In genomic region chr5:135877180-135877579, GRCm38 (mm10) we compare ENCODE assay signal across 8 mouse cellular contexts. TPM values are rescaled to one million over a fixed set of nuclear protein-coding genes. Genes with fewer than 3 reads are reported as not detected.
DNase-seq lines count a peak whose midpoint lies in the region; ATAC-seq lines count a peak whose summit lies in the region.

No protein-coding gene starts in this region.

- no peaks in the 10 kb centered on the region for H3K36me3 ChIP-seq in neural tube, embryonic 11.5 days (ENCODE audit: control insufficient read depth, insufficient read depth, low read length)
- H3K36me3 ChIP-seq in hindbrain, embryonic 16.5 days (ENCODE audit: control insufficient read depth, insufficient read depth, low read length), result no peaks in the 10 kb centered on the region
- H3K36me3 ChIP-seq in limb, embryonic 15.5 days, result no peaks in the 10 kb centered on the region
- no peaks in the 10 kb centered on the region for H3K36me3 ChIP-seq in midbrain, embryonic 15.5 days (replicated peaks)

- H3K4me1 ChIP-seq in neural tube, embryonic 11.5 days (ENCODE audit: control insufficient read depth, insufficient read depth, low read length), result no peaks in the 10 kb centered on the region
- H3K4me1 ChIP-seq in hindbrain, embryonic 16.5 days (ENCODE audit: control insufficient read depth, insufficient read depth, low read depth, low read length), result peaks cover 9% of the 10 kb centered on the region
- peaks cover 30% of the 10 kb centered on the region for H3K4me1 ChIP-seq in limb, embryonic 15.5 days
- peaks cover 9% of the 10 kb centered on the region for H3K4me1 ChIP-seq in midbrain, embryonic 15.5 days

- H3K9ac ChIP-seq in neural tube, embryonic 11.5 days (ENCODE audit: low read length), result no peak overlapping the region
- H3K9ac ChIP-seq in hindbrain, embryonic 16.5 days (ENCODE audit: low read depth, low read length), result no peak overlapping the region; the same call in 1 of the 2 replicates
- H3K9ac ChIP-seq in limb, embryonic 15.5 days, result no peak overlapping the region
- H3K9ac ChIP-seq in midbrain, embryonic 15.5 days, result no peak overlapping the region

- no peak overlapping the region for H3K27ac ChIP-seq in neural tube, embryonic 11.5 days (ENCODE audit: low read depth, low read length)
- H3K27ac ChIP-seq in hindbrain, embryonic 16.5 days (ENCODE audit: low read depth, low read length), result no peak overlapping the region
- no peak overlapping the region for H3K27ac ChIP-seq in limb, embryonic 15.5 days
- H3K27ac ChIP-seq in midbrain, embryonic 15.5 days, result peak overlapping the region; percentile 48; the same call in 1 of the 2 replicates

- no peak overlapping the region for H3K4me3 ChIP-seq in neural tube, embryonic 11.5 days (ENCODE audit: low read depth, low read length)
- peak overlapping the region; percentile 37 for H3K4me3 ChIP-seq in hindbrain, embryonic 16.5 days (ENCODE audit: low read length)
- H3K4me3 ChIP-seq in limb, embryonic 15.5 days, result no peak overlapping the region
- peak overlapping the region; percentile 37; the same call in 1 of the 2 replicates for H3K4me3 ChIP-seq in midbrain, embryonic 15.5 days

- 25% methylated on average over 8 of the region's 8 CpGs for WGBS in neural tube, embryonic 11.5 days
- 19% methylated on average over 8 of the region's 8 CpGs for WGBS in hindbrain, embryonic 16.5 days
- WGBS in limb, embryonic 15.5 days, result 16% methylated on average over 8 of the region's 8 CpGs
- WGBS in midbrain, embryonic 15.5 days, result 18% methylated on average over 8 of the region's 8 CpGs

- peaks cover 4% of the 10 kb centered on the region for H3K27me3 ChIP-seq in neural tube, embryonic 11.5 days (ENCODE audit: control insufficient read depth, insufficient read depth, low read length)
- no peaks in the 10 kb centered on the region for H3K27me3 ChIP-seq in hindbrain, embryonic 16.5 days (replicated peaks; ENCODE audit: control insufficient read depth, insufficient read depth, low read length)
- H3K27me3 ChIP-seq in limb, embryonic 15.5 days, result peaks cover 28% of the 10 kb centered on the region
- H3K27me3 ChIP-seq in midbrain, embryonic 15.5 days (replicated peaks), result no peaks in the 10 kb centered on the region

- H3K9me3 ChIP-seq in neural tube, embryonic 11.5 days (ENCODE audit: control insufficient read depth, low read length), result no peaks in the 10 kb centered on the region
- no peaks in the 10 kb centered on the region for H3K9me3 ChIP-seq in hindbrain, embryonic 16.5 days (ENCODE audit: control insufficient read depth, low read length)
- H3K9me3 ChIP-seq in limb, embryonic 15.5 days, result no peaks in the 10 kb centered on the region
- no peaks in the 10 kb centered on the region for H3K9me3 ChIP-seq in midbrain, embryonic 15.5 days

- peak; percentile 73 for DNase-seq in neural tube, embryonic 11.5 days (ENCODE audit: low spot score)
- no peak for DNase-seq in neural tube, embryonic 10.5 days (ENCODE audit: extremely low spot score, low spot score)
- peak; percentile 68 to 80 for DNase-seq in adrenal gland, postnatal 36 days
- peak; percentile 71 for DNase-seq in forelimb bud, embryonic 11.5 days (ENCODE audit: low read depth, low spot score)
- DNase-seq in thymus, postnatal 14 days, result peak; percentile 53

- no peak for ATAC-seq in neural tube, embryonic 11.5 days (ENCODE audit: insufficient read depth, low FRiP score, low TSS enrichment)
- ATAC-seq in hindbrain, embryonic 16.5 days, result no peak
- no peak for ATAC-seq in limb, embryonic 15.5 days (ENCODE audit: insufficient number of reproducible peaks, low FRiP score, low TSS enrichment, low read depth)
- ATAC-seq in midbrain, embryonic 15.5 days (replicated peaks), result peak; percentile 30

- H3K4me2 ChIP-seq in neural tube, embryonic 11.5 days (ENCODE audit: low read depth), result peak overlapping the region; percentile 45
- H3K4me2 ChIP-seq in hindbrain, embryonic 16.5 days (ENCODE audit: low read length), result peak overlapping the region; percentile 66
- peak overlapping the region; percentile 70 for H3K4me2 ChIP-seq in limb, embryonic 15.5 days
- peak overlapping the region; percentile 63 for H3K4me2 ChIP-seq in midbrain, embryonic 15.5 days

RNA-seq across cellular contexts. Expression of gene Hspb1, which starts 10.5 kb away (rescaled TPM):
- polyA plus RNA-seq in neural tube, embryonic 11.5 days (2014; fragmentation: Nextera tagmentation; extraction: Ambion mirVana), result 28.9 and 30.5 TPM in 2 replicates
- 100 to 1,000 TPM in 1 of 2 experiments, 10 to 100 TPM in 1; 85.2 to 330 TPM for total RNA-seq in adrenal gland, postnatal 36 days (2021)
- 15.6 and 29.6 TPM in 2 replicates for polyA plus RNA-seq in hindbrain, embryonic 16.5 days (2015; fragmentation: Nextera tagmentation; extraction: Ambion mirVana)
- 1,190 and 1,326 TPM in 2 replicates for polyA plus RNA-seq in limb, embryonic 15.5 days (2015; fragmentation: Nextera tagmentation; extraction: Ambion mirVana)
- 13.4 and 13.9 TPM in 2 replicates for polyA plus RNA-seq in midbrain, embryonic 15.5 days (2015; fragmentation: Nextera tagmentation; extraction: Ambion mirVana)

RNA-seq across cellular contexts. Expression of gene Ywhag, which starts 57.2 kb away (rescaled TPM):
- polyA plus RNA-seq in neural tube, embryonic 11.5 days (2014; fragmentation: Nextera tagmentation; extraction: Ambion mirVana), result 191 and 196 TPM in 2 replicates
- 100 to 1,000 TPM; 499 to 690 TPM for total RNA-seq in adrenal gland, postnatal 36 days (2021)
- polyA plus RNA-seq in hindbrain, embryonic 16.5 days (2015; fragmentation: Nextera tagmentation; extraction: Ambion mirVana), result 996 and 1,023 TPM in 2 replicates
- polyA plus RNA-seq in limb, embryonic 15.5 days (2015; fragmentation: Nextera tagmentation; extraction: Ambion mirVana), result 162 and 168 TPM in 2 replicates
- polyA plus RNA-seq in midbrain, embryonic 15.5 days (2015; fragmentation: Nextera tagmentation; extraction: Ambion mirVana), result 845 and 866 TPM in 2 replicates

Comparison
In these comparisons a context has a peak if more than half of its experiments do, and no peak if none do; other contexts are left out.
1. H3K4me3 ChIP-seq: peak in hindbrain, embryonic 16.5 days (single experiment) and midbrain, embryonic 15.5 days (single experiment); none in neural tube, embryonic 11.5 days (single experiment) and limb, embryonic 15.5 days (single experiment).
2. RNA of gene Hspb1, which starts 10.5 kb away (polyA plus RNA-seq): 1,190 to 1,326 TPM in limb, embryonic 15.5 days; 28.9 to 30.5 TPM in neural tube, embryonic 11.5 days, 15.6 to 29.6 TPM in hindbrain, embryonic 16.5 days and 13.4 to 13.9 TPM in midbrain, embryonic 15.5 days; every median in the first group is over 10 times any median in the second.
3. Peak in every context shown above with its lines, with median percentiles within 50 percentile points of each other: H3K4me2 ChIP-seq.